Mouse (Mus musculus): ENCODE data around the gene Fnbp1. TPM values are rescaled to one million over a fixed set of nuclear protein-coding genes. Genes with fewer than 3 reads are reported as not detected.
"Not testable (repeated sequence)": the region's sequence is repeated elsewhere in the genome, so short reads cannot be mapped to it uniquely, and the experiment has no call there.

The Fnbp1 gene
- polyA plus RNA-seq (2015; fragmentation: Nextera tagmentation; extraction: Ambion mirVana): 19.4 and 24.3 TPM in 2 replicates

DNA sequence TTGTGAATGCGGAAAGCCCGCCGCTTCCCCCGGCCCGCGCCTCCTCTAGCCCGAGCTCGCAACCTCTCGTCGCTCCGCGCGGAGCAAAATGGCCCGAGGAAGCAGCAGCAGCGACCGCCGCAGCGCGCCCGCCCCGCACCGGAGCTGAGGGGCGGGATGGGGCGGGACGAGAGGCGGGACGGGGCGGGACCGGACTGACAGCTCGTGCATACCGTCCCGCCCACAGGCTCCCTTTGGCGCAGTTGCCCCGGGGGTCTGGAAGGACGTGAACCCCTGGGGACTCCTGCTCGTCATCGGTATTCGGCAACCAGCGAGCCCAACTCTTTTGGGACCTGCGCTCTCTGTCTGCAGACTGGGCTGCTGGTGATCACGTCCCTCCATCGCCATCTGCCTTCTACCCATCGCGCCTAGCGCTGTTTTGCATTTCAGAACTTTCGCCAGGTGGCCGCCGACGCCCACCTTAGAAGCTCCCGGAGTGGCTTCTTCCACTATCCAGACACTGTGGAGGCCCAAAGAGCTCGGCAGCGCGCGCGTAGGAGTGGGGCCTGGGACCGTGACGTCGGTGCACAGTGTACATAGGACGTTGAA, at the start of gene Fnbp1:
Fnbp1 (minus strand) TSS at position 142 of the 588 bp plus-strand sequence.
- ATAC-seq (ENCODE audit: low FRiP score, low TSS enrichment): peak; percentile 95
- H3K4me1 ChIP-seq (ENCODE audit: insufficient read depth, low read length): peaks cover 28% of the 10 kb centered on the region
- peak within 1 kb of the TSS; percentile 73 for H3K4me3 ChIP-seq (ENCODE audit: low read length)
- peak within 1 kb of the TSS; percentile 91 for H3K9ac ChIP-seq (replicated peaks; ENCODE audit: low read length)
- H3K4me2 ChIP-seq (replicated peaks; ENCODE audit: low read depth, low read length): peak within 1 kb of the TSS; percentile 90
- H3K27me3 ChIP-seq (ENCODE audit: insufficient read depth, low read length): no peaks in the 10 kb centered on the region
- peak within 1 kb of the TSS; percentile 65 for H3K27ac ChIP-seq (ENCODE audit: low read length)
- under 1% methylated on average over 58 of the region's 59 CpGs for WGBS
- H3K36me3 ChIP-seq (ENCODE audit: insufficient read depth, low read length): peaks cover 9% of the 10 kb centered on the region; the same call in 1 of the 2 replicates
- H3K9me3 ChIP-seq (ENCODE audit: low read length): no peaks in the 10 kb centered on the region

DNA sequence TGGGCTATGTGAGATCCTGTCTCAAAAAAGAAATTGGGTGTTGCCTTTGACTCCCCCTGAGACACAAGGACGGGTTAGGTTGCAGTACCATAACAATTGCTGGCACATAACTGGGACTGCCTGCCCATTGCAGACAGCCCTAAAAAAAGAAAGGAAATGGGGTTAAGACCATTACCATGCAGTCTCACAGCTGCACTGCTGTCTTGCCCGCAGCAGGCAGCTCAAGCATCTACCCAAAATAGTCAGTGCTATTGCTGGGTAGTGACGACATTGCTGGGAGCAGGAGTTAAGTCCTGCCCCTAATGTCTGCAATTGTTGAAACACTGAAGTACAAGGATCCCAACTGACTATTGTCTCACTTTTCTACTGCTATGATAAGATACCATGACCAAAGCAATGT, 47.8 kb upstream of the Fnbp1 start:
- H3K9me3 ChIP-seq (ENCODE audit: low read length): no peaks in the 10 kb centered on the region
- WGBS: 92% methylated on average over 3 of the region's 3 CpGs
- H3K27ac ChIP-seq (ENCODE audit: low read length): no peak overlapping the region
- H3K4me1 ChIP-seq (ENCODE audit: insufficient read depth, low read length): no peaks in the 10 kb centered on the region
- no peak overlapping the region for H3K4me3 ChIP-seq (ENCODE audit: low read length)
- H3K9ac ChIP-seq (replicated peaks; ENCODE audit: low read length): no peak overlapping the region
- H3K4me2 ChIP-seq (replicated peaks; ENCODE audit: low read depth, low read length): no peak overlapping the region
- no peaks in the 10 kb centered on the region for H3K27me3 ChIP-seq (ENCODE audit: insufficient read depth, low read length)
- ATAC-seq (ENCODE audit: low FRiP score, low TSS enrichment): no peak
- H3K36me3 ChIP-seq (ENCODE audit: insufficient read depth, low read length): peaks cover 63% of the 10 kb centered on the region

DNA sequence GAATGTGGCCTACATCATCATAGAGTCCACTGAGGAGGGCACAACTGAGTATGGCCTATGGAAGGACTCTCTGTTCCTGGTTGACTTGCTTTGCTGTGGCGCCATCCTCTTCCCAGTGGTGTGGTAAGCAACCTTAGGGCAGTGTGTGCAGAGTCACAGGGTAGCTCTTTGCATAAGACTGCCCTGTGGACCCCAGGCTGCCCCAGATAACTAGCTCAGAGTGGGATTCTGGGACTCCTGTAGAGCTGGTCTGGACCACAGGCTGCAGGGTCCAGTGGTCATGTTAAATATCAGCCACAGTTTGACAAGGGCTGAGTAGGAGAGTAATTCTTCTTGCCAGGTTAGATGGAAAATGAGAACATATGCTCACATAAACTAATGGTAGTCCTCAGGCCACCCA, 46.9 kb upstream of the Fnbp1 start:
- no peak overlapping the region for H3K4me3 ChIP-seq (ENCODE audit: low read length)
- no peaks in the 10 kb centered on the region for H3K9me3 ChIP-seq (ENCODE audit: low read length)
- H3K4me1 ChIP-seq (ENCODE audit: insufficient read depth, low read length): no peaks in the 10 kb centered on the region
- H3K27ac ChIP-seq (ENCODE audit: low read length): no peak overlapping the region
- H3K36me3 ChIP-seq (ENCODE audit: insufficient read depth, low read length): peaks cover 66% of the 10 kb centered on the region
- ATAC-seq (ENCODE audit: low FRiP score, low TSS enrichment): no peak
- WGBS: 89% methylated on average over 1 of the region's 1 CpGs
- no peaks in the 10 kb centered on the region for H3K27me3 ChIP-seq (ENCODE audit: insufficient read depth, low read length)
- no peak overlapping the region for H3K4me2 ChIP-seq (replicated peaks; ENCODE audit: low read depth, low read length)
- no peak overlapping the region for H3K9ac ChIP-seq (replicated peaks; ENCODE audit: low read length)

DNA sequence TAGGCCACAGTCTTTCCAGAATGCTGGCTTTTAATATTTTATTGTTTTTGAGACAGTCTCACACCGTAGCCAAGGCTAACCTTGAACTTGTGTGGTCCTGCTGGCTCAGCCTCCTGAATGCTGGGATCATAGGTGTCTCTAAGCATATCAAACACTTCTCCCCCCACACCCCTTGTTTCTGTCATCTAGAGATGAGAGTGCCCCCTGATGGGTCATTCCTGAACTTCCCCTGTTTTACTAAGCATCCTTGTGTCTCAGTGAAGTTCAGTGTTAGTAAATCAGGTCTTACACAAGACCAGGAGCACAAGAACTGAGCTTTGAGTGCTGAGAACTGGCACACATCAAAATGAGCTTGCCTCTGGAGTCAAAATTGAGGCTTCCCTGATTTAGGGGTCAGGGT, 42.0 kb upstream of the Fnbp1 start:
- ATAC-seq (ENCODE audit: low FRiP score, low TSS enrichment): no peak
- WGBS: 90% methylated on average over 1 of the region's 1 CpGs
- H3K36me3 ChIP-seq (ENCODE audit: insufficient read depth, low read length): peaks cover 52% of the 10 kb centered on the region

DNA sequence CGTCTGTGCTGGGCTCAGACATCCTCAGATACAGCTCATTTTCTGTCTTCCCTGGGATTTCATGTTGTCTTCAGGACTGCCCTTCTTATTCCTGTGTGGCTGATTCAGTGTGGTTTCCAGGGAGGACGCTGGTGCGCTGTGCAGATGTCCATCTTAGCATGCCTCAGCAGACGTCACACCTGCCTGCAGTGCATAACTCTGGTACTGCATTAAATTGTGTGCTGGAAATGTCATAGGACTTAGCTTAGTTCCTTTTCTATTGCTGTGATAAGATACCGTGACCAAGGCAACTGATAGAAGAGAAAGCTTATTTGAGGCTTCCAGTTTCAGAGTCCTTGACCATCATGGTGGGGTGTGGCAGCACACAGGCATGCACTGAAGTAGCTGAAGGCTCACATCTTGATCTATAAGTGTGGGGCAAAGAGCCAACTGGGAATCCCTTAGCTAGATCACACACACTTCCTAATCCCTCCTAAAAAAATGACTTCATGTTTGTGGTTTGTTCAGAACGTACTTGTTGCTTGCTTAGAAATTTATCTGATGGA, 41.0 kb upstream of the Fnbp1 start:
- no peak for ATAC-seq (ENCODE audit: low FRiP score, low TSS enrichment)
- 90% methylated on average over 6 of the region's 6 CpGs for WGBS

More for the DNA sequence above, 42.0 kb upstream of the Fnbp1 start:
- 0 out of 2 replicates have a peak, but pooled peaks cover 2% of the 10 kb centered on the region for H3K4me1 ChIP-seq (ENCODE audit: insufficient read depth, low read length)
- no peaks in the 10 kb centered on the region for H3K9me3 ChIP-seq (ENCODE audit: low read length)
- no peak overlapping the region for H3K4me3 ChIP-seq (ENCODE audit: low read length)
- no peak overlapping the region for H3K4me2 ChIP-seq (replicated peaks; ENCODE audit: low read depth, low read length)
- no peaks in the 10 kb centered on the region for H3K27me3 ChIP-seq (ENCODE audit: insufficient read depth, low read length)
- no peak overlapping the region for H3K27ac ChIP-seq (ENCODE audit: low read length)
- H3K9ac ChIP-seq (replicated peaks; ENCODE audit: low read length): no peak overlapping the region

DNA sequence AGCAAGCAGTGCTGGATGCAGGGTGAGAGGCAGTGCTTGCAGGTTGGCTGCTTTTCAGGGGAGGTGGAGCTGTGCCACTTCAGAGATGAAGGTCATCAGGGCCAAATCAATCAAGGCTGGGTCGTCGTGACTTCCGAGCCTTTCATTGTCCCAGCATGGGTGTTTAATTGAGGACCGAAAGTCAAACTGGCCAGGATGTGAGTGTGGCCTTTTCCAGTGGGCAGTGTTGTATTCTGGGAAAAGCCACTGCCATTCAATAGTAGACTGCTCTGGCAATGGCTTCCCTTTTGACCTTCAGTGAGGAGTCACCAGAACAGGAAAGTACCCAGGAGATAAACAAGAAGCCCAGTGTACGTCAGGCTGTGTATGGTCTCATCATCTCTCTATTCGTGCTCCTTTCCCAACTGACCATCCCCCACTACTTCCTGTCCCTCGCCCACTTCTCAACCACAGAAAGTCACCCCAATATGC, 38.3 kb upstream of the Fnbp1 start:
- Histone ChIP-seq H3K4me3 (ENCODE audit: low read length) (no peak overlapping the region), H3K36me3 (ENCODE audit: insufficient read depth, low read length) (peaks cover 63% of the 10 kb centered on the region), H3K9ac (replicated peaks; ENCODE audit: low read length) (no peak overlapping the region), H3K27ac (ENCODE audit: low read length) (no peak overlapping the region), H3K9me3 (ENCODE audit: low read length) (no peaks in the 10 kb centered on the region), H3K4me2 (replicated peaks; ENCODE audit: low read depth, low read length) (no peak overlapping the region), H3K27me3 (ENCODE audit: insufficient read depth, low read length) (no peaks in the 10 kb centered on the region), H3K4me1 (ENCODE audit: insufficient read depth, low read length) (0 out of 2 replicates have a peak, but pooled peaks cover 2% of the 10 kb centered on the region)
- 54% methylated on average over 7 of the region's 7 CpGs for WGBS
- no peak for ATAC-seq (ENCODE audit: low FRiP score, low TSS enrichment)

More for the DNA sequence above, 41.0 kb upstream of the Fnbp1 start:
- 0 out of 2 replicates have a peak, but pooled peaks cover 2% of the 10 kb centered on the region for H3K4me1 ChIP-seq (ENCODE audit: insufficient read depth, low read length)
- H3K36me3 ChIP-seq (ENCODE audit: insufficient read depth, low read length): peaks cover 52% of the 10 kb centered on the region
- no peak overlapping the region for H3K9ac ChIP-seq (replicated peaks; ENCODE audit: low read length)
- H3K4me3 ChIP-seq (ENCODE audit: low read length): no peak overlapping the region
- H3K27me3 ChIP-seq (ENCODE audit: insufficient read depth, low read length): no peaks in the 10 kb centered on the region
- no peak overlapping the region for H3K27ac ChIP-seq (ENCODE audit: low read length)
- H3K4me2 ChIP-seq (replicated peaks; ENCODE audit: low read depth, low read length): no peak overlapping the region
- H3K9me3 ChIP-seq (ENCODE audit: low read length): no peaks in the 10 kb centered on the region

DNA sequence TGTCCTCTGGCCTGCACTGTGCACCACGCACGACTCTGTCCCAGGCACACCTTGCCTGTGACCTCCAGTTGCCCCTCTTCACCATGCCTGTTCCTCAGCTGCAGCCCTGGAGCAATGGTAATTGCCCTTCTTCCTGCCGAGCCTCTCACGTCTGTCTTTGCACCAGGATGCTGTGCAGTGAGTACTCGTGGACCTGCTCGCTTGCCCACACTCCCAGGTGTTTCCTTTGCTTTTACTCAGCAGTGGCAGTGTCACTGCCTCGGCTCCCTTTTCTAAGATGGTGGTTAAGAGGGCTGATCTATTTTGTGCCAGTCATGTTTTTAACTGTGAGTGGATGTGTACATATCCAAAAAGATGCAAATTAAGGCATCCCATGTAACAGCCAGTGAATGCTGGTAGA, 37.7 kb upstream of the Fnbp1 start:
- Histone ChIP-seq H3K27me3 (ENCODE audit: insufficient read depth, low read length) (no peaks in the 10 kb centered on the region), H3K4me3 (ENCODE audit: low read length) (no peak overlapping the region), H3K36me3 (ENCODE audit: insufficient read depth, low read length) (peaks cover 63% of the 10 kb centered on the region), H3K27ac (ENCODE audit: low read length) (no peak overlapping the region), H3K9me3 (ENCODE audit: low read length) (no peaks in the 10 kb centered on the region), H3K4me2 (replicated peaks; ENCODE audit: low read depth, low read length) (no peak overlapping the region), H3K9ac (replicated peaks; ENCODE audit: low read length) (no peak overlapping the region), H3K4me1 (ENCODE audit: insufficient read depth, low read length) (0 out of 2 replicates have a peak, but pooled peaks cover 2% of the 10 kb centered on the region)
- no peak for ATAC-seq (ENCODE audit: low FRiP score, low TSS enrichment)
- 72% methylated on average over 7 of the region's 7 CpGs for WGBS

DNA sequence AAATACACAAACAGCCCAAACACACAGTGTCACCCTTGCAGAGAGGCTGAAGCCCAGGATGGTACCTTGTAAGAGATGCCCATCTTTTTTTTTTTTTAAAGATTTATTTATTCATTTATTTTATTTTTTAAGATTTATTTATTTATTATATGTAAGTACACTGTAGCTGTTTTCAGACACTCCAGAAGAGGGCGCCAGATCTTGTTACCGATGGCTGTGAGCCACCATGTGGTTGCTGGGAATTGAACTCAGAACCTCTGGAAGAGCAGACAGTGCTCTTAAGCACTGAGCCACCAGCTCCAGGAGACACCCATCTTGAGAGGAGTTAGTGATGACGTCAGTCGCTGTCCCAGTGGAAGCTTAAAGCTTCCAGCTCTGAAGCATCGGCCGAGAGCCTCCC, 36.8 kb upstream of the Fnbp1 start:
- peaks cover 66% of the 10 kb centered on the region for H3K36me3 ChIP-seq (ENCODE audit: insufficient read depth, low read length)
- ATAC-seq (ENCODE audit: low FRiP score, low TSS enrichment): not testable (repeated sequence)

DNA sequence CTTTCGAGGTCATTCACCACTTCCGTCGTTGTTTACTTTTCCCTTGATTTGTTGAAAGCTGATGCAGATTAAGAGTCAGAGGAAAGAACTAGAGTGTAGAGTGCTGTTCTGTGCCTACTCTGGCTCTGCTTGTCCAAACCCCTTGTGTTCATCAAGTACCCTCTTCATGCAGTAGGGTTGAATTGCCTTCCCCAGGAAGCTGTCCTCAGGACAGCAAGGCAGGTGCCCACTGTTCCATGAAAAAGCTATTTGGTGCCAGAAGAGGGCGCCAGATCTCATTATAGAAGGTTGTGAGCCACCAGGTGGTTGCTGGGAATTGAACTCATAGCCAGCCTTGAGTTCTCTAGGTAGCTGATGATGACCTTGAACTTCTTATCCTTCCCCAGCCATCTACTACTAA, 31.5 kb upstream of the Fnbp1 start:
- Histone ChIP-seq H3K27ac (ENCODE audit: low read length) (no peak overlapping the region), H3K4me3 (ENCODE audit: low read length) (no peak overlapping the region), H3K9ac (replicated peaks; ENCODE audit: low read length) (no peak overlapping the region), H3K9me3 (ENCODE audit: low read length) (no peaks in the 10 kb centered on the region), H3K4me2 (replicated peaks; ENCODE audit: low read depth, low read length) (no peak overlapping the region), H3K4me1 (ENCODE audit: insufficient read depth, low read length) (no peaks in the 10 kb centered on the region), H3K27me3 (ENCODE audit: insufficient read depth, low read length) (no peaks in the 10 kb centered on the region), H3K36me3 (ENCODE audit: insufficient read depth, low read length) (peaks cover 85% of the 10 kb centered on the region)
- ATAC-seq (ENCODE audit: low FRiP score, low TSS enrichment): no peak
- 75% methylated on average over 4 of the region's 4 CpGs for WGBS

More for the DNA sequence above, 36.8 kb upstream of the Fnbp1 start:
- H3K9me3 ChIP-seq (ENCODE audit: low read length); H3K27ac ChIP-seq (ENCODE audit: low read length); H3K9ac ChIP-seq (replicated peaks; ENCODE audit: low read length); H3K4me1 ChIP-seq (ENCODE audit: insufficient read depth, low read length); H3K4me2 ChIP-seq (replicated peaks; ENCODE audit: low read depth, low read length); H3K4me3 ChIP-seq (ENCODE audit: low read length); H3K27me3 ChIP-seq (ENCODE audit: insufficient read depth, low read length): not testable (repeated sequence)
- WGBS: 86% methylated on average over 6 of the region's 6 CpGs

DNA sequence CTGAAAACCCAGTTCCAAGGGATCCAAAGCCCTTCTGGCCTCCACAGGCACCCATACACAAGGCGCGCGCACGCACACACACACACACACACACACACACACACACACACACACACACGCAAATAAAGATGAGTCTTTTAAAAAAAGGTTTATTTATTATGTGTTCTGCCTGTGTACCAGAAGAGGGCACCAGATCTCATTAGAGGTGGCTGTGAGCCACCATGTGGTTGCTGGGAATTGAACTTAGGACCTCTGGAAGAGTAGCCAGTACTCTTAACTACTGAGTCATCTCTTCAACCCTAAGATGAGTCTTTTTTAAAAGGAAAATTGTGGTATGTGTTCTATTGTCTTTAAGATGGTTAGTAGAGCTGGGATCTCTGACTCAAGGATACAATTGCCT, 30.7 kb upstream of the Fnbp1 start:
- Histone ChIP-seq H3K27ac (ENCODE audit: low read length) (peak overlapping the region; percentile 78; the same call in 1 of the 2 replicates), H3K4me2 (replicated peaks; ENCODE audit: low read depth, low read length) (no peak overlapping the region), H3K4me3 (ENCODE audit: low read length) (no peak overlapping the region), H3K4me1 (ENCODE audit: insufficient read depth, low read length) (no peaks in the 10 kb centered on the region), H3K27me3 (ENCODE audit: insufficient read depth, low read length) (no peaks in the 10 kb centered on the region), H3K9me3 (ENCODE audit: low read length) (no peaks in the 10 kb centered on the region), H3K9ac (replicated peaks; ENCODE audit: low read length) (no peak overlapping the region), H3K36me3 (ENCODE audit: insufficient read depth, low read length) (peaks cover 78% of the 10 kb centered on the region)
- WGBS: 87% methylated on average over 5 of the region's 5 CpGs
- ATAC-seq (ENCODE audit: low FRiP score, low TSS enrichment): no peak
